Mouse (Mus musculus): ENCODE data around the gene Igf2bp1.

GRCm38 (mm10) chr11:96003100-96003900, 2.4 kb downstream of the Igf2bp1 start:
- TF ChIP-seq EP300 (IDR thresholded peaks at IDR 0.05; ENCODE audit: low read depth): no peak
- no peak for TF ChIP-seq CTCF (IDR thresholded peaks at IDR 0.05; ENCODE audit: low read depth)

Measured in heart, postnatal 0 days (tissue).